Mouse (Mus musculus) activated CD4-positive, CD25-positive, alpha-beta regulatory T cell, adult 4 months (primary cell): ENCODE data around the gene Babam2. TPM values are rescaled to one million over a fixed set of nuclear protein-coding genes. Genes with fewer than 3 reads are reported as not detected.
"Not testable (repeated sequence)": the region's sequence is repeated elsewhere in the genome, so short reads cannot be mapped to it uniquely, and the experiment has no call there.

Experiments used
- ATAC-seq: one replicate; pipeline ENCODE4 v1.8.0; 2017
- polyA plus RNA-seq, 2 experiments: library from polyadenylated mRNA; unstranded; fragments of 100-300 nt; shearing (Covaris generic); gene quantifications; one replicate each; pipeline ENCODE4 v1.2.1; 2017

The Babam2 gene
- polyA plus RNA-seq, 2 experiments from 2014 or later = 92.9 to 93.6 TPM

DNA sequence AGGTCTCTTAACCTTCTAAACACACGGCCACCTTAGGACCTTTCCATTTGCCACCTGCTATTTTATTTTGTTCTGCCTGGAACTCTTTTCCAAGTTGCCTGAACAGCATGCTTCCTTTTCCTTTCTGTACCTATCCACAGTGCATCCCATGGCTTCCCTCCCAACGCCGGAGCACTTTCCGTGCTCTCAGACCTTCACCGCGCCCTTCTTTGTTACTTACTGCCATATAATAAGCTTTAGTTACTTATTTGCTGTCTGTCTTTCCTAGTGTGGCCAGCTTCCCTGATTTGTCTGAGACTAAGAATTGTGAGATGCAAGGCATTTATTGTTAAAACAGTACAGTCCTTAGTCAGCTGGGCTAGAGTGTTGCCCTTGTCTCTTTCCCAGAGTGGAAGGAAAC is 94.9 kb downstream of the Babam2 start:
- no peak for ATAC-seq

DNA sequence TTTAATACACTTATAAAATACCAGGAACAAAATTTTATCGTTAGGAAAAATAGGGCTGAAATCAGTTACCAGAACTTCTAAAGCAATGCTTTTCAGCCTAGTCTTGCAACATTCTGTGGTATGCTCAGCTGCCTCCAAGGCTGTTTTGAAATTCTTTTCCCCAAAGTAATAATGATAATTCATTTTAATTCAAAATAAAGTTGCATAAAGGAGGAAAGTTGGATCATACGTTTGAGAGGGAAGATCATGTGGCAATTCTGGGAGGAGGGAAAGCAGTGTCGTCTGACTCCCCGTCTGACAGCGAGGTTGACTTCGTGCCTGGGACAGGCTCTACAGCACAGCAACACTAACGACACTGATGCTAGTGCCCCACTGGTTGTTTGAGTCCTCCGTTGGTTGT is 95.4 kb downstream of the Babam2 start:
- no peak for ATAC-seq

DNA sequence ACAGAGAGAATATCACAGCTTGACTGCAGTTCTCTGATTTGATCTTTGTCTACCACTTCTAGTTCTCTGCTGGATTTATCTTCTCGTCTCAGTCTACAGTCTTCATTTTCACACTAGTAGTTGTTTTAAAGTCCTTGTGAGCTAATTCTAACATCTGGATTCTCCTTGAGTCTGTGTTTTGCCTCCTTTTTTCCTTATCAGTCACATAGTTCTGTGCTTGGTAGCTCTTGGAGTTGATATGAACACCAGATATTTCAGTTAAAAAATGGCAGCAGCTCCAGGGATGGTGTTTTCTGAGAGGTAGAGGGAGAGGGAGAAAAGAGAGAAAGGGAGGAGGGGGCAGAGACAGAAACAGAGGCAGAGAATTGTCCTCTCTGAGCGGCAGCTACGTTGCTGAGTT is 97.9 kb downstream of the Babam2 start:
- no peak for ATAC-seq

DNA sequence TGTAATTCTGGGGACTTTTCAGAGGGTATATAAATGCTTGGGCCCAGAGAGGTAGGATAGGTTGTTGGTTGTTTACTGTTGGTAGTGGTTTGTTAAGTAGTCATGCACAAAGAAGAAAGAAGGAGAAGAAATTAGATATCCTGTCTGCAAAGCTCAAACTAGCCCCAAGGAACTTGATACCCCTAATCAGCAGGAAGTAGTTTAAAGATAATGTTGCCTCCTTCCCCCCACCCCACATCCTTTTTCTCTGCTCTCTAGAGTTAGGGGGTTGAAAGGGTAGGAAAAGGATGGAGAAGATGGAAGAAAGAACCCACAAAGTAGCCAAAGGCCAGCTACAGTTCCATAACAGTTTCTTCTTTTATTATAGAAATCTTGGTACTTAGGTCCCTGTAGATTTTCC is 99.5 kb downstream of the Babam2 start:
- ATAC-seq = peak; percentile 28

DNA sequence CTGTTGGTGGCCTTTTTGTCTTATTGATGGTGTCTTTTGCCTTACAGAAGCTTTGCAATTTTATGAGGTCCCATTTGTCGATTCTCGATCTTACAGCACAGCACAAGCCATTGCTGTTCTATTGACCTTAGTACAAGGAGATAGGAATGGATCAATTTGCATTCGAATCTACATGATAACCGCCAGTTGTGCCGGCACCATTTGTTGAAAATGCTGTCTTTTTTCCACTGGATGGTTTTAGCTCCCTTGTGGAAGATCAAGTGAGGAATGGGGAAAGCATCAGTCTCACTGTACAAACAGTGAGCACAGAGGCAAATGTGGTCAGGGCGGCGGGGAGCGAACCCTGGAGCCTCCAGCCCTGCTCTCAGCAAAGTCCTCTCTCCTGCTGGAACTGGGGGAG is 106.7 kb downstream of the Babam2 start:
- ATAC-seq = not testable (repeated sequence)

DNA sequence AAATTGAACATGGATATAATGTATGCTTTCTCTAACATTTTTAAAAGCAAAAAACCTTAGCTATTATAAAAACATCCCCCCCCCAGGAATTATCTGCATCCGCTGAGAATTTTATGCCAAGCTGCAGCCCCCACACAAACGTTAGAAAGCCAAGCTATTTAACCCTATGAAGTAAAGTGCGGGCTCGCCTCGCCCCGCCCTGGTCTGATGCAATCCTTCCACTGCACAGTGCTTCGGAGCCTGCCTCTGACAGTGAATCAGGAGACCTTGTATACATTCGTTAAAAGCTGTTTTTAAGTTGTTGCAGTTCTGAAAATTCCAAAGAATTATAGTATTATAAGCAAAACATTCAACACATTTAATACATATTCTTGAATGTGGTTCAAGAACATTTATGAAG is 107.3 kb downstream of the Babam2 start:
- ATAC-seq = no peak

DNA sequence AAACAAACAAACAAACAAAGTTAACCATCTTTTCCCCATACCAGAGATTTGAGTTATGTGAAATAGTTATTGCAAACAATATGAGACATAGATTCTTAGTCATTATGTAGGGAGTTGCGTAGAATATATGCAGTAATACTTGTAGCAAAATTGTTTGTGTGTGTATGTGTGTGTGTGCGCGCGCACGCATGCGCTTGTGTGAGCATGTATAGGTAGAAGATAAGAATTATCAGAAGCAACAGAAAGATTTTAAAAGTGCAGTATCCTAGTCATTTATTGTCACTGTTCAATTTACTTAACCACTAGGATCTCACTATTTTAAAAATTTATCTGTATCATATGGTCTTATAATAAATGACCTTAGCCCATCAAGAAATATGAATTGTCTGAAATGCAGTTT is 109.8 kb downstream of the Babam2 start:
- no peak for ATAC-seq

GRCm38 (mm10) chr5:31808271-31808670 is 110.8 kb downstream of the Babam2 start:
- no peak for ATAC-seq

DNA sequence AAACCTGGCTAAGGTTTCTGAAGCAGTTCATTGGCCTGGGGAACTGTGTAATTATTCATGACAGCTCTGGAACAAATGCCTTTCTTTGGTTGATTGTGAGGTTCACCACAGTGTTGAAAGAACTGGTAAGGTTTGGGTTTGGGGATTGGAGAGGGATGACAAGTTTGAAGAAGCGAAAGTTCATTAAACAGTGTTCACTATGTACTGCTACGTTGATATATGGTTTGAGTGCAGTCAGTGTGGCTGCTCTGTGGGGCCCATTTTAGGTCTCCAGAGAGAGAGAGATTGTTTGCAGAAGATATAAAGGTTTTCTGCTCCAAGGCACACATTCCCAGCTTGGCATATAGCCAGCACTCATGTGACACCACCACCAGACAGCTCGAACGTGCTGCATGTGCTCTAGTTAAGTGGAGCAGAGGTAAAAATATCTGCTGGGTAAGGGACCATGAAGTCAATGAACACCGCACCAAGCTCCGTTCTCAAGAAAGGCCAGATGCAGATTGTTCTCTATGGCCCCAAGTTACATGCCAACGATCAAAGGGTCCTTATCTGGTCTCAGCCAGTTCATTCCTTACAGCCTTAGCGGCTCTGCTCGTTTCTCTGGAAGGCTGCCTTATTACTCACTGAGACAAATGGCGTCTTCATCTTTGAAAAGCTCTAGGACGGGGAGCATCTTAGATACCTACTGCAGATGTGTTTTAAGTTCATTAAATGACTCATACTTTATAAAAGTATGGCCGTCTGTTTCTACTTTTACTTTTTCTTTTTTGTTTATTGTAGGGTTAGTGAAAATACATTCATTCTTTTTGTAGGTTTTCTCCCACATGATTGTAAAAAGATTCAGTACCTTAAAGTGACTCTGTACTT is 113.5 kb downstream of the Babam2 start:
- ATAC-seq = no peak

DNA sequence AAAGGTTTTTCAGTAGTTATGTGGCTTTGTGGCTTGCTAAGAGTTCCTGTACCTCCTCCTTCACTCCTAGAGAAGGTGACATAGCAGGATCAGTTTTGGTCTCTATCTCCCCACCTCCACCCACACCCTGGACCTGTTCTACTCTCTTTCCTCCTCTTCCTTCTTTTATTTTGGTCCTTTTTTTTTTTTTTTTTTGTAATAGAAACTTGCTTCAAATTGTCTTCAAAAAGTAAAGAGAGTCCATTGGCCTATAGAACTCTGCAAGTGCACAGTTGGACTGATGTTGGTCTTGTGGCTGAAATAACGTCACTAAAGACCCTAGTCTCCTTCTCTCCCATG is 114.1 kb downstream of the Babam2 start:
- no peak for ATAC-seq

GRCm38 (mm10) chr5:31813156-31813675 is 115.7 kb downstream of the Babam2 start:
- ATAC-seq = no peak

GRCm38 (mm10) chr5:31814068-31814467 is 116.6 kb downstream of the Babam2 start:
- no peak for ATAC-seq

DNA sequence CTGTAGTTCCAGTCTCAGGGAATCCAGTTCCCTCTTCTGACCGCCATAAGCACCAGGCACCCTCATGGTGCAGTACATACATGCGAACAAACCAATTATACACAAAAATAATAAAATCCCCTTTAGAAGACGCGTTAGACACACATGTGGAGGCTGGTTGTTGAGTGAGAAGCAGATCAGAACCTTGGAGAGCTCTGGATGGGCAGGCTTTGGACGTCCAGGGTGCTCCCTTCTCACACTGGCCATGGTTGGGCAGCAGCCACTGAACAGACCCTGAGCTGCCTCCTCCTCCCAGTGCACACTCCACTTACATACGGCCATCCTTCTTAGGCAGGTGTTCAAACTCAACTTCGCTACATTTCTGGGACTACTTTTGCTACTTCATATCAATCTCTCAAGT is 117.6 kb downstream of the Babam2 start:
- ATAC-seq = no peak

DNA sequence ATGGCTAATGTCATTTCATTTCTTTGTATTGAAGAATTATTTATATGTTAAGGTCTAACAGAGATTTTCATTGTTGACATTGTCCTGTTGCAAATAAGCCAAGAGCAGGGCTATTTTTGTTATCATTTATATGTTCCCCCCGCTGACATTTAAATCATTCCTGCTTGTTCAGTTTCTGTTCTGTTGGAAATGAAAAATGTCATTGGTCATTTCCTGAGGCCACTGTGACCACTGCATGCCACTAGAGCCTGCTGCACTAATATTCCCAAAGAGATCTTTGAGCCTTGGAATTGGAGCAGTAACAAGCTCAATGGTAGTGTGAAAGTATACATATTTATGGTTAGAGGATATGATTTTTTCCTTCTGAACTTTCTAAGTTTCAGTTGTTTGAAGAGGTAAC is 118.6 kb downstream of the Babam2 start:
- ATAC-seq = no peak

DNA sequence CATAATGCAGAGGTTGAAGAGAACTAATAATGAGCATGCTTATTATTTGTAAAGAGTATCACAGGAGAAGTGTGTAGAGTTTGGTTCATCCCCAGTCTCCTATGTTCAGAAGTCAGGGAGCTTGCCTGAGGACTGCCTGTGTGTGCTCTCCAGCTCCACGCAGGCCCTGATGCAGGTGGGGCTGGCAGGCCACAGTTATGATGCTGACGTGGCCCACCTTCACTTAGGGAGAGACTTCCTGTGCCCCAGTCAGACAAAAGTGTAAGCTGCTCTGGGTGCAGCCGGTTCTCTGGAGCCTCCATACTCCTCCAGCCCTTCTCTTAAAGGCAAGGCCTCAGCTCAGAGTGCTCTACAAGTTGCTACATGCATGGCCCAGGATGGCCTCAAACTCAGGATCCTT is 123.3 kb downstream of the Babam2 start:
- ATAC-seq = no peak

GRCm38 (mm10) chr5:31821204-31821603 is 123.7 kb downstream of the Babam2 start:
- no peak for ATAC-seq

DNA sequence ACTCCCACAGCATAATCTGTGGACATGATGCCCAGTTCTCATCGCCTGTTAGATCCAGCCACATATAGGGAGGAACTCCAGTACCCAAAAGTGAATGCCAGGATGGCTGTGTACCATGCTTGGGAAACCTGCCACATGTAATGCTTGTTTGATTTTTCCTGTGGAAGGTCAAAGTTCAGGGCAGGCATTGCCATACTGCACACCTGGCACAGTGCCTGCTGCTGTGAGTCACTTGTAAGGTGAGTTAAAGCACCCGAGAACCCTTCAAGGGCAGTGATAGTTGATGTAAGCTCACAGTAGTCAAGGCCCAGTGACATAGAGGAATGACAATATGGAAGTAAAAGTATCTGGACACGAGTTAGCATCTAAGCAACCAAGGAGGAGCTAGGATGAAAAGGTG is 126.2 kb downstream of the Babam2 start:
- ATAC-seq = no peak

- no peak for ATAC-seq
Measured at GRCm38 (mm10) chr5:31824126-31824525, 126.6 kb downstream of the Babam2 start.

- ATAC-seq = no peak
Measured at GRCm38 (mm10) chr5:31827304-31827703, 129.8 kb downstream of the Babam2 start.

DNA sequence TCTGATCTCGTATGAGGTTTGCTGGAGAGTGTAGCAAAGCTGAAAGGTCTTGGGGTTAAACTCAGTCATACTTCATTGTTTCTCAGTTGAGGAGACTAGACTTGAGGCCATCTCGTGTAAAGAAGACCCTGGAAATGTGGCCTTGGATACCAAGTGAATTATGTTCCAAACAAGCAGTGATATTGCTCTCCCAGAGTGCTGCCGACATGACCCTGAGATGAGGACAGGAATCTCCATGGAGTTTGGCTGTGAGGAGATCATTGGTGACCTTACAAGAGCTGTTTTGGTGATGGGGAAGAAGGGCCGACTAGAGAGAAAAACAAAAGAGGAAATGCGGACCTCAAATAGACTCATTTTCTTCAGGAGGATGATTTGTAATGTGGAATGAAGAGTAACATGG is 130.4 kb downstream of the Babam2 start:
- ATAC-seq = no peak

- no peak for ATAC-seq
Measured at GRCm38 (mm10) chr5:31828747-31829146, 131.3 kb downstream of the Babam2 start.

GRCm38 (mm10) chr5:31829588-31829987 is 132.1 kb downstream of the Babam2 start:
- ATAC-seq = no peak

DNA sequence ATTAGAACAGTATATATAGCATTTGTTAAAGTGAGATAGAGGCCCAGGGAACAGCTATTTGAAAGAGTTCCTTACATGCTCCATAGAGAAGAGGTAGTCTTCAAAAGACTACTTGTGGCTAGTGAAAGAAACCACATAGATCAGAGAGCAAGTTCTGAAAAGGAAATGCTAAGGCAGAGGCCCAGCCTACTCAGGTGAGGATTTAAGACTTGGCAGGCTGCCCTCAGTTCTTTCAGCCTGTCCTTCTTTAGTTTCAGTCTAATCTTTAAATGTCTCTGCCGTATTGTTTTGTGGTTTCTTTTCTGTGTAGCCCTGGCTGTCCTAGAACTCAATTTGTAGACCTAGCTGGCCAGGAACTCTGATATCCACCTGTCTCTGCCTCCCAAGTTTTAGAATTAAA is 134.1 kb downstream of the Babam2 start:
- peak; percentile 52 for ATAC-seq

GRCm38 (mm10) chr5:31835691-31836090 is 138.2 kb downstream of the Babam2 start:
- no peak for ATAC-seq

GRCm38 (mm10) chr5:31839973-31840372 is 142.5 kb downstream of the Babam2 start:
- ATAC-seq = no peak
